Comparison of ENCODE assay signal across 24 mouse cellular contexts in genomic region chr2:29461841-29462240, GRCm38 (mm10).
"Had no signal": no experiment of that assay in that cellular context is flagged by ENCODE, and none has a peak within 500 bp of the region (broad histone marks: within the 10 kb centered on the region; RNA-seq: fewer than 3 reads in every experiment).

No protein-coding gene starts in this region.

- H3K4me3 ChIP-seq: embryonic facial prominence, embryonic 10.5 days; embryonic facial prominence, embryonic 12.5 days; embryonic facial prominence, embryonic 13.5 days; embryonic facial prominence, embryonic 15.5 days; erythroblast, embryonic 14.5 days; forebrain, embryonic 10.5 days; forebrain, embryonic 12.5 days; forebrain, embryonic 13.5 days; forebrain, embryonic 15.5 days; gastrocnemius, adult 2 months; heart, adult 2 months; heart, embryonic 10.5 days had no signal

- DNase-seq: cerebellum, adult 9-11 months; cerebellum, postnatal 10 days; cerebellum, postnatal 14 days; cerebellum, postnatal 25 days; cerebellum, postnatal 36 days; embryo, embryonic 11 days; forebrain, postnatal 0 days; gastrocnemius, adult 2 months; gastrocnemius, postnatal 10 days; gastrocnemius, postnatal 14 days; gastrocnemius, postnatal 25 days; heart, adult 11 months; heart, adult 18-20 months; heart, adult 2 months had no signal
